Mouse (Mus musculus): ENCODE measurements around the gene Oaz3. TPM values are rescaled to one million over a fixed set of nuclear protein-coding genes. Genes with fewer than 3 reads are reported as not detected.

Gene Oaz3
- polyA plus RNA-seq, 1 experiment: 0.15 TPM

- Histone ChIP-seq H3K4me1 (ENCODE audit: control insufficient read depth, insufficient read depth, low read length) (peaks cover 17% of the 10 kb centered on the region), H3K27ac (ENCODE audit: insufficient read depth, low read length) (no peak overlapping the region), H3K4me3 (replicated peaks; ENCODE audit: insufficient read depth, low read depth, low read length) (peak overlapping the region; percentile 31), H3K27me3 (ENCODE audit: control insufficient read depth, insufficient read depth, low read length) (no peaks in the 10 kb centered on the region)
- WGBS: 18% methylated on average over 28 of the region's 28 CpGs
- no peak for TF ChIP-seq CTCF (IDR thresholded peaks at IDR 0.05; ENCODE audit: borderline replicate concordance, insufficient read depth, low read depth, low read length)
- TF ChIP-seq POLR2A (IDR thresholded peaks at IDR 0.05; ENCODE audit: borderline replicate concordance, insufficient read depth, low read length): no peak
- DNase-seq: peak in 1 of 2 experiments; percentile 15
Observed at GRCm38 (mm10) chr3:94472447-94473114, 28.9 kb upstream of the Oaz3 start.

- DNase-seq: no peak
- WGBS: 67% methylated on average over 3 of the region's 3 CpGs
- peaks cover 12% of the 10 kb centered on the region for H3K4me1 ChIP-seq (ENCODE audit: control insufficient read depth, insufficient read depth, low read length)
- no peak overlapping the region for H3K4me3 ChIP-seq (replicated peaks; ENCODE audit: insufficient read depth, low read depth, low read length)
- H3K27me3 ChIP-seq (ENCODE audit: control insufficient read depth, insufficient read depth, low read length): no peaks in the 10 kb centered on the region
- H3K27ac ChIP-seq (ENCODE audit: insufficient read depth, low read length): no peak overlapping the region
- no peak for TF ChIP-seq CTCF (IDR thresholded peaks at IDR 0.05; ENCODE audit: borderline replicate concordance, insufficient read depth, low read depth, low read length)
- TF ChIP-seq POLR2A (IDR thresholded peaks at IDR 0.05; ENCODE audit: borderline replicate concordance, insufficient read depth, low read length): no peak
Observed at GRCm38 (mm10) chr3:94468931-94469330, 25.2 kb upstream of the Oaz3 start.

- peak in 1 of 2 experiments; percentile 20 for DNase-seq
- H3K4me3 ChIP-seq (replicated peaks; ENCODE audit: insufficient read depth, low read depth, low read length): no peak overlapping the region
- no peaks in the 10 kb centered on the region for H3K27me3 ChIP-seq (ENCODE audit: control insufficient read depth, insufficient read depth, low read length)
- H3K27ac ChIP-seq (ENCODE audit: insufficient read depth, low read length): no peak overlapping the region
- TF ChIP-seq POLR2A (IDR thresholded peaks at IDR 0.05; ENCODE audit: borderline replicate concordance, insufficient read depth, low read length) (no peak), CTCF (IDR thresholded peaks at IDR 0.05; ENCODE audit: borderline replicate concordance, insufficient read depth, low read depth, low read length) (no peak)
- 63% methylated on average over 13 of the region's 13 CpGs for WGBS
- no peaks in the 10 kb centered on the region; the same call in 1 of the 2 replicates for H3K4me1 ChIP-seq (ENCODE audit: control insufficient read depth, insufficient read depth, low read length)
Observed at GRCm38 (mm10) chr3:94465632-94466430, 22.1 kb upstream of the Oaz3 start.

GRCm38 (mm10) chr3:94463926-94464578 is 20.3 kb upstream of the Oaz3 start:
- Histone ChIP-seq H3K27me3 (ENCODE audit: control insufficient read depth, insufficient read depth, low read length) (no peaks in the 10 kb centered on the region), H3K4me3 (replicated peaks; ENCODE audit: insufficient read depth, low read depth, low read length) (no peak overlapping the region), H3K4me1 (ENCODE audit: control insufficient read depth, insufficient read depth, low read length) (no peaks in the 10 kb centered on the region; the same call in 1 of the 2 replicates), H3K27ac (ENCODE audit: insufficient read depth, low read length) (no peak overlapping the region)
- TF ChIP-seq POLR2A (IDR thresholded peaks at IDR 0.05; ENCODE audit: borderline replicate concordance, insufficient read depth, low read length) (no peak), CTCF (IDR thresholded peaks at IDR 0.05; ENCODE audit: borderline replicate concordance, insufficient read depth, low read depth, low read length) (no peak)
- DNase-seq: no peak
- 63% methylated on average over 11 of the region's 11 CpGs for whole genome bisulfite sequencing

GRCm38 (mm10) chr3:94459834-94460233 is 16.1 kb upstream of the Oaz3 start:
- WGBS: 79% methylated on average over 2 of the region's 2 CpGs
- no peaks in the 10 kb centered on the region for H3K27me3 ChIP-seq (ENCODE audit: control insufficient read depth, insufficient read depth, low read length)

GRCm38 (mm10) chr3:94457055-94457454 is 13.3 kb upstream of the Oaz3 start:
- no peaks in the 10 kb centered on the region for H3K27me3 ChIP-seq (ENCODE audit: control insufficient read depth, insufficient read depth, low read length)
- TF ChIP-seq POLR2A (IDR thresholded peaks at IDR 0.05; ENCODE audit: borderline replicate concordance, insufficient read depth, low read length) (no peak), CTCF (IDR thresholded peaks at IDR 0.05; ENCODE audit: borderline replicate concordance, insufficient read depth, low read depth, low read length) (no peak)
- H3K4me1 ChIP-seq (ENCODE audit: control insufficient read depth, insufficient read depth, low read length): no peaks in the 10 kb centered on the region
- H3K4me3 ChIP-seq (replicated peaks; ENCODE audit: insufficient read depth, low read depth, low read length): no peak overlapping the region
- 70% methylated on average over 3 of the region's 3 CpGs for WGBS
- no peak overlapping the region for H3K27ac ChIP-seq (ENCODE audit: insufficient read depth, low read length)
- DNase-seq: no peak

More at GRCm38 (mm10) chr3:94459834-94460233, 16.1 kb upstream of the Oaz3 start:
- TF ChIP-seq POLR2A (IDR thresholded peaks at IDR 0.05; ENCODE audit: borderline replicate concordance, insufficient read depth, low read length): no peak
- TF ChIP-seq CTCF (IDR thresholded peaks at IDR 0.05; ENCODE audit: borderline replicate concordance, insufficient read depth, low read depth, low read length): no peak
- no peak for DNase-seq
- Histone ChIP-seq H3K4me3 (replicated peaks; ENCODE audit: insufficient read depth, low read depth, low read length) (no peak overlapping the region), H3K4me1 (ENCODE audit: control insufficient read depth, insufficient read depth, low read length) (no peaks in the 10 kb centered on the region), H3K27ac (ENCODE audit: insufficient read depth, low read length) (no peak overlapping the region)

GRCm38 (mm10) chr3:94456529-94457000 is 12.8 kb upstream of the Oaz3 start:
- no peak overlapping the region for H3K27ac ChIP-seq (ENCODE audit: insufficient read depth, low read length)
- TF ChIP-seq CTCF (IDR thresholded peaks at IDR 0.05; ENCODE audit: borderline replicate concordance, insufficient read depth, low read depth, low read length) (peak; percentile 83), POLR2A (IDR thresholded peaks at IDR 0.05; ENCODE audit: borderline replicate concordance, insufficient read depth, low read length) (no peak)
- H3K4me3 ChIP-seq (replicated peaks; ENCODE audit: insufficient read depth, low read depth, low read length): peak overlapping the region; percentile 33
- under 1% methylated on average over 12 of the region's 12 CpGs for WGBS
- no peaks in the 10 kb centered on the region for H3K4me1 ChIP-seq (ENCODE audit: control insufficient read depth, insufficient read depth, low read length)
- no peaks in the 10 kb centered on the region for H3K27me3 ChIP-seq (ENCODE audit: control insufficient read depth, insufficient read depth, low read length)
- DNase-seq: peak; percentile 77 to 79
